Mouse (Mus musculus) left cerebral cortex, postnatal 14 days (tissue): Measurements from ENCODE around the gene Gm45713. TPM values are rescaled to one million over a fixed set of nuclear protein-coding genes. Genes with fewer than 3 reads are reported as not detected.
"Not testable (repeated sequence)": the region's sequence is repeated elsewhere in the genome, so short reads cannot be mapped to it uniquely, and the experiment has no call there.

Source experiments
- DNase-seq, 2 experiments: peaks; one replicate each; pipeline ENCODE4 v3.0.0; 2021 to 2022; ENCODE audit warnings: low spot score in 2 of 2, mixed read lengths in 1 of 2
- intact Hi-C: fragments of 180-260 bp; cut with DNase I; formaldehyde crosslinking; loops from one replicate; pipeline ENCODE4 v1.15.1; 2025
- total RNA-seq, 2 experiments: library from RNA; stranded (reverse); gene quantifications; 2 replicates each; pipeline ENCODE4 v1.2.3; 2021

Gene Gm45713
- total RNA-seq, 2 experiments from 2014 or later = not detected

GRCm38 (mm10) chr7:45164833-45165232, 28.8 kb upstream of the Gm45713 start:
- no peak for DNase-seq
- intact Hi-C loops = loop anchor here (5.0 kb wide), 1 partner anchor 67 kb away; no protein-coding TSS in a partner anchor

GRCm38 (mm10) chr7:45163735-45164490, 27.9 kb upstream of the Gm45713 start, which contains the start of gene Slc17a7:
Slc17a7 (plus strand) TSS chr7:45163949.
- DNase-seq = peak in 1 of 2 experiments; percentile 66
- intact Hi-C loops = loop anchor here (2.0 kb wide), 2 partner anchors 35 to 135 kb away; no protein-coding TSS in a partner anchor

- intact Hi-C loops = loop anchor here (2.0 kb wide), 2 partner anchors 36 to 136 kb away; no protein-coding TSS in a partner anchor
- no peak for DNase-seq
Observed at GRCm38 (mm10) chr7:45162996-45163615, 27.1 kb upstream of the Gm45713 start.

GRCm38 (mm10) chr7:45162551-45162950, 26.5 kb upstream of the Gm45713 start:
- intact Hi-C loops = loop anchor here (2.0 kb wide), 2 partner anchors 36 to 136 kb away; no protein-coding TSS in a partner anchor
- DNase-seq = no peak

GRCm38 (mm10) chr7:45161612-45162473, 25.8 kb upstream of the Gm45713 start:
- peak; percentile 94 to 95 for DNase-seq
- intact Hi-C loops = loop anchor here (2.0 kb wide), 2 partner anchors 37 to 137 kb away; no protein-coding TSS in a partner anchor

GRCm38 (mm10) chr7:45160866-45161265, 24.8 kb upstream of the Gm45713 start:
- DNase-seq = no peak
- intact Hi-C loops = no loop called here

GRCm38 (mm10) chr7:45160316-45160800, 24.3 kb upstream of the Gm45713 start:
- intact Hi-C loops = no loop called here
- no peak for DNase-seq

- DNase-seq = no peak
Observed at GRCm38 (mm10) chr7:45158991-45159390, 23.0 kb upstream of the Gm45713 start.

GRCm38 (mm10) chr7:45157459-45157858, 21.4 kb upstream of the Gm45713 start:
- no peak for DNase-seq
- intact Hi-C loops = no loop called here

More at GRCm38 (mm10) chr7:45158991-45159390, 23.0 kb upstream of the Gm45713 start:
- intact Hi-C loops = no loop called here

- intact Hi-C loops = no loop called here
Observed at GRCm38 (mm10) chr7:45156206-45156605, 20.2 kb upstream of the Gm45713 start.

GRCm38 (mm10) chr7:45155590-45155989, 19.6 kb upstream of the Gm45713 start:
- no peak for DNase-seq
- intact Hi-C loops = no loop called here

More at GRCm38 (mm10) chr7:45156206-45156605, 20.2 kb upstream of the Gm45713 start:
- DNase-seq = no peak

GRCm38 (mm10) chr7:45154993-45155514, 19.0 kb upstream of the Gm45713 start:
- intact Hi-C loops = no loop called here
- peak; percentile 56 to 78 for DNase-seq

- intact Hi-C loops = no loop called here
- peak; percentile 97 to 98 for DNase-seq
Observed at GRCm38 (mm10) chr7:45154096-45154992, 18.3 kb upstream of the Gm45713 start, which contains the start of the genes Pih1d1 and Aldh16a1. Pih1d1 (plus strand) TSS chr7:45154303. Aldh16a1 (minus strand) TSS chr7:45154584.

- intact Hi-C loops = no loop called here
- no peak for DNase-seq
Observed at GRCm38 (mm10) chr7:45153586-45153985, 17.6 kb upstream of the Gm45713 start.

- intact Hi-C loops, DNase-seq: not testable (repeated sequence)
Observed at GRCm38 (mm10) chr7:45153052-45153451, 17.0 kb upstream of the Gm45713 start.

GRCm38 (mm10) chr7:45151303-45151702, 15.3 kb upstream of the Gm45713 start:
- no peak for DNase-seq
- intact Hi-C loops = no loop called here

- intact Hi-C loops = no loop called here
Observed at GRCm38 (mm10) chr7:45150321-45150720, 14.3 kb upstream of the Gm45713 start.

GRCm38 (mm10) chr7:45149545-45149944, 13.5 kb upstream of the Gm45713 start:
- intact Hi-C loops = no loop called here
- no peak for DNase-seq

More at GRCm38 (mm10) chr7:45150321-45150720, 14.3 kb upstream of the Gm45713 start:
- no peak for DNase-seq
